Mouse (Mus musculus): ENCODE results near the gene 4933402D24Rik.
A peak's percentile ranks its signal among the peaks of the same experiment; 100 is the strongest.

4933402D24Rik gene

DNA sequence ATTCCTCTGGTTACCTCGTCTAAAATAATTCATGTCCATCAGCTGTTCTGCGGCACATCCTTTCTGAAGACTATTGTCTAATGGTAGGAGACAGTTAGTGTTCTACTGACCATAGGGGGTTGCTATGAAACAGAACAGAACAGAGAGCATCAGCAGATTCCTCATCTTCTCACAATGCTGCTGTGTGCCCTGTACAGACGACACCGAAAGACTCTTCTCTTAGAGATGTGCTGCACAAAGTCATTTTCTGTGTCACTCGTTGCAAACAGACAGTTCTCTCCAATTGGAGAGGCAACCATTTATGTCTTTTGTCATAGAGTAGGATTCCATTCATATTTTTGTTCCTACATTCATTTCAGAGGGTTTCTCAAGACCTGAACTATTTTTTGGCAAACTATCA lies at the start of gene 4933402D24Rik:
Gene 4933402D24Rik, minus strand, starts transcription at position 101 of the 400 bp plus-strand sequence.
- DNase-seq (ENCODE audit: low spot score in 2 of 2): no peak

DNA sequence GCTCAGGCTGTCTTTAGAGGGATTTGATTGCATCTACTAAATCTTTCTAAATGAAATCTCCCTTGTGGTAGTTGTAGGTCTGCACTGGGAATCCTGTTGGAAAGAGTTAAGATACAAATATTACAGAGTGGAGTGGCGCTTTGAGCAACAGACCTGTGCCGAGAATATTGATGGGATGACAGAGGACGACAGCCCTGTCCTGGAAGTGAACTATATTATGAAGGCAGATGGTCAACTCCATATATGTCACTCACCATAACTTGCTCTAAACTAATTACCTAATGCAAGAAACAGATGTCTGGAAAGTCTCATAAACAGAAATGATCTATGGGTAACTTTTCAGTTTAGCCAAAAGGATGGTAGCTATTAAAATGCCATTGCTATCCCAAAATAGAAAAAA lies 39.5 kb upstream of the 4933402D24Rik start:
- no peak for DNase-seq (ENCODE audit: low spot score in 2 of 2)

DNA sequence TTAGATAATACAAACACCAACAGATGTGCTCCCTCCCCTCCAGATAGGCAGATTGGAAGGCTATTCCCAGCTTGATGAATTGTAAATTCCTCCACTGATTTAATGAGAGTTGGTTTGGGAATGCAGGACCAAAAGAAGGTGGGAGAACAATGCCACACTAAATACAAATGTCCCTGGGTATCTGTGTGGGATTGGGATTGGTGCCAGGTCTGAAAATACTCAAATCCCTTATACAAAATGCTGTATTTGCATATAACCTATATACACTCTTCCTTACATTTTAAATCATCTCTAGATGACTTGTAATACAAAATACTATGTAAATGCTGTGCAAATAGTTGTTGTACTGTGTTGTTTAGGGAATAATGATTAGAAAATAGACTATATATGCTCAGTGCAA lies 36.0 kb upstream of the 4933402D24Rik start:
- DNase-seq (ENCODE audit: low spot score in 2 of 2): no peak

DNA sequence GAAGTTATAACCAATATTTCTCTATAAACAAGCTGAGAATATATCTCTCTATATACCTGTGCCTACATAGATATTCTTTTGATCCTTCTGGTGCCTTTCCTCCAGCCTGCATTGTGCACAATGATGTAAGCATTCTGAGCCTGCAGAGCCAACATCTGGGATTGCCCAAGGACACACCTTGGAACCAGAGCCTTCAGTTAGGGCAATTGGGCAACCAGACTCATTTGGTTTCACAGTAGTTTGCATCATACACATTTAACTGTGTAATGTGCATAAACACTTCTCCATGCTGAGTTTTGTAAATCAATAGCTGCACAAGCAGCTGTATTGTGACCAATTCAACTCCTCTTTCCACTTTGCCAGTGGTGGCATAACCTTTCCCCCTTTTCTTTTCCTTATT lies 25.3 kb upstream of the 4933402D24Rik start:
- no peak for DNase-seq (ENCODE audit: low spot score in 2 of 2)

DNA sequence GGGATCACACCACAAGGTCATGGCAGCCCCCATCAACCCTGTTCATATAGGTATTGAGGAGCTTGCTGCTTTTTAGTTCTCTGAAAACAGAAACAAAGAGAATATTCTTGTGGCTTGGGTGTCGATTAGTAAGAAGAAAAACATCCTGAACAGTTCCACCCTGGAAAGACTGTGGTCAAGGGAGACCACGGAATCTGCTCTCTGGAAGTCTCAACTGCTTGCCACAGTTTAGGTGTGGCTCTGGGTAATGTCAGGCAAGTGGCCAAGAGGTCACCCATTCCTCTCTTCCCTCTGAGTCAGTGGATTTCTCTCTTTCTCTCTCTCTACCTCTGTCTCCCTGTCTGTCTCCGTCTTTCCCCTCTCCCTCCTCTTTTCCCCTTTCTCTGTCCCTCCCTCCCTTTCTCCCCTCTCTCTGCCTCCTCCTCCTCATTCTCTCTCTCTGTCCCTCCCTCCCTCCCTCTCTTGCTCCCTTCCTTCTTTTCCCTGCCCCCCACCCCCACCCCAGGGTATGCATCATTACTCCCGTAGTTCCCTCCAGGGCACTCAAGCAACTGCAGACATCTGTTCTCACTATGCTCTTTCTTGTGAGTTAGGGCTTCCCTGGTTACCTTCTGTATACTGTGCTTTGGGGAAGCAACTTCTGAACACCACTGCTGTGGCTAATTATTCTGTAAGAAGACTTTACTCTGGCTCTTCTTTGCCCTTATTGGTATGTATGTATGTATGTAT lies 8.0 kb upstream of the 4933402D24Rik start:
- DNase-seq (ENCODE audit: low spot score in 2 of 2): no peak

DNA sequence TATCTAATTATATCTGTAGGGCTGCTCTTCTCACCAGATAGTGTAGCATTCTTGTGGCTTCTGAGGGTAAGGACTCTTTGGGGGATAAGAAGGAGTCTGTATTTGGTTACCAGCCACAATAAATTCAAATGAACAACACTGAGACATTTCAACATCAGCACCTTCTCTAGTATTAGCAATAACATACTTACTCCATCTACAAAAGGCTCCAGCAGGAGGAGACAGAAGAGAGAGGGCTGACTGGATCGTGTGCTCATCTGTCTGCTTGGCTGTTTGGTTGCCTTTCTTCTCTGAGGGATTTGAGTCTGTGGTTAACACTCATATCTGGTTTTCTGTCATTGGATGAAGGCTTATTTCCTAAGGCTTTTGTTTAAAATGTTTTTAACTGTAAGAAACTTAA lies 7.3 kb upstream of the 4933402D24Rik start:
- no peak for DNase-seq (ENCODE audit: low spot score in 2 of 2)

DNA sequence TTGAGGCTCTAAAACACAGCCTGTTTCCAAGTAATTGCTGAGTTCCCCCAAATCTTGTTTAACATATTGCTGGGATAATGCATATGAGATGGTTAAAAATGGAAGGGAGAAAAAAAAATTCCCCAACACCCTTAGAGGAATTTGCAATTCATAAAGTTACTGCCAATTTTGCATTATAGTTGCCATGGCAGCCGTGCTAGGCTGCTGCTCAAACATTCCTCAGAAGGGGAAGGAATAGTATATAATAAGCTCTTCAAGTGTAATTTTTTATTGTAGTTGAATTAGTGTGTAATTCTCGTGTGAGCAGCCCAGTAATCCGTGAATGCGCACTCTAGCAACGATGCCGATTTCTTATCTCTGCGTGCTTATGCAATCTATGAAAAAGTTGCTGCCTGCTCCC lies 1.2 kb upstream of the 4933402D24Rik start:
- DNase-seq (ENCODE audit: low spot score in 2 of 2): no peak

DNA sequence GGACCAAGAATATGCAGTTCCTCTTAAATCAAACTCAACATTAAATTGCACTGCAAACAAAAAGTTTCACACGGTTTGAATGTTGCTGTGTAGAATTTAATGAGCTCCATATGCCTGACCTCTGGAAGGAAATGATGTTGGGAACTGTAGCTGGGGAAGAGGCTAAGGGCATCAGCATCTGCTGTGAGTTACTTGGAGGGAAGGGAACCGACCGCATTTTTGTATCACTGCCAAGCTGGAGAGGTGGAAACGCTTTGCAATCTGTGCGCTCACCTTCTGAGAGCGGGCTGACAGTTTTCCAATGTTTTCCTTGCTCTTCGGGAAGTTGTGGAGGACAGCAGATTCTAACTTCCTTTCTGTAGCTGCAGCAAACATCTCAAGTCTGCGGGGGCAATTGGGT lies 955 bp downstream of the 4933402D24Rik start:
- no peak for DNase-seq (ENCODE audit: low spot score in 2 of 2)

DNA sequence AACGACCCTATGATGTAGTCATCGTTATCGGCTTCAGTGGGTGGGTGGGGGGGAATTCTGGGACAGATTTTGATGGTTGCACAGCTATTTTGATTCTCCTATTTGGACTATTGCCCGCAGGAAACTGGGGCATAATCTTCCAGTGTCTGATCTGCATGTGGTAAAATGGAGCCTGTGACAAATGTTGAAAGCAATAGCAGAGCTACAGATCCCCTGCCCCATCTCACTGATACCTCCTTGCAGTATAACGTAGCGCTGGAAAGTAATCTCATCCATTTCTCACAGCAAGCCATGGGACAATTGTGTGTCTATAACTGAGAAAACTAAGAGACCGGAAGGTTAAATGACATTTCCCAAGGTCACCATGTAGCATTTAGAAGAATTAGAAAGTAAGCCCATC lies 4.7 kb downstream of the 4933402D24Rik start:
- no peak for DNase-seq (ENCODE audit: low spot score in 2 of 2)

DNA sequence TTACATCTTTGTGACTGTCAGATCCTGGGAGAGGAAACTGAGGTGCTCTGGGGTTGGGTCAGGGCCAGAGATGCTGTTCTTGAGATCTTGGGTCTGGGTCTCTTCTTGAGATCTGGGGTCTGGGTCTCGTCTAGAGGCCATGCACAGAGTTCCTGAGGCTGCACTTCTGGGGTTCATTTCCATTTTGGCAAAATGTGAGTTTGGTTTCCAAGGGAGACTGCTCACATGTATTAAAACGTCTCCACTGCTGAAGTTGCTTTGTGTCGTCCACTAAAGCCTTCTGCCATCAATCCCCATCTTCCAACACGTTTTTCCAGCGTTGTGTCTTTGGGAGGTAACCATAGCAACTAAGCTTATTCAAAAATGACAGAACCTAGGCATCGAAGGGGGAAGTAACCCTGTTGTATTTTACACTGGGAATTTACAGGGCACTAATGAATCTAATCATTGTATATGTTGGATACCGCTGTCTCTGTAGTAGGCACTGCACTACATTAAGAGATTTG lies 5.1 kb downstream of the 4933402D24Rik start:
- no peak for DNase-seq (ENCODE audit: low spot score in 2 of 2)

DNA sequence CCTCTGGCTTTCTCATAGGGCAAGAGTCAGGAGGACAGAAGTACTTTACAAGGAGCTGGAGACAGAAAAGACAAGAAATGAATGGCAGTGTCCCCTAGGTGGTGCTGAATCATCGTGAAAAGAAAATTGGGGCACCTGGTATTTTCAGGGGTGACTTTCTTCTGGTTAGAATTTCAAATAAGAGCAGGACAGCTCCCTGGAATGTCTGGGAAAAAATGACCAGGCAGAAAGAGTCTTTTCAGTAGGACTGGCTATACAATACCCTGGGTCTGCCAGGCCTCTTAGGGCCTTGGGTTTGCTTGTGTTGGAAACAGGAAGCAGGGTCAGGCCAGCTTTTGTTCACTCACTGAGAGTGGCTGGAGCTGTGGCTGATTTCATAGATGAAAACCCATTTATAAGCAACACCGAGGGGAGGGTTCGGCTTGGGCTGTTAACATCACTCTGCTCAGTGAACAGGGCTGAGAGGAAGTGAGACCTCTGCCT lies 5.8 kb downstream of the 4933402D24Rik start:
- DNase-seq (ENCODE audit: low spot score in 2 of 2): no peak

DNA sequence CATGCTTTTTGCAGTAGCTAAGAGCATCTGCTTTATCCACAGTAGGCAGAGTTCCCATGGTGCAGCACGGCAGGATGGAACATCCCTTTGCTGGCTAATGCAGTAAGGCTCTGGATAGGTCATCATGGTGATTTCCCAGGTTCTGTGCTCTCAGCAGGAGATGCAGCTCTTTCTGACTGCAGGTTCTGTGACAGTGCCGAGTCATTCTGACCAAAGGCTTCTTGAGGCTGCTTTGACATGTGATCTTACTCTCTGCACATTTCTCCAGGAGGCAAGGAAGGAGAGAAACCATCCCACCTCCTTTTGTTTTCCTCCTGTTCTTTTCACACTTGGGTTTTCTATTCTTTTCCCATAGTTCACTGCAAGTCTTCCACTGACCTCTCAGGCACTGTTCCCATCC lies 13.1 kb downstream of the 4933402D24Rik start:
- DNase-seq (ENCODE audit: low spot score in 2 of 2): no peak

DNA sequence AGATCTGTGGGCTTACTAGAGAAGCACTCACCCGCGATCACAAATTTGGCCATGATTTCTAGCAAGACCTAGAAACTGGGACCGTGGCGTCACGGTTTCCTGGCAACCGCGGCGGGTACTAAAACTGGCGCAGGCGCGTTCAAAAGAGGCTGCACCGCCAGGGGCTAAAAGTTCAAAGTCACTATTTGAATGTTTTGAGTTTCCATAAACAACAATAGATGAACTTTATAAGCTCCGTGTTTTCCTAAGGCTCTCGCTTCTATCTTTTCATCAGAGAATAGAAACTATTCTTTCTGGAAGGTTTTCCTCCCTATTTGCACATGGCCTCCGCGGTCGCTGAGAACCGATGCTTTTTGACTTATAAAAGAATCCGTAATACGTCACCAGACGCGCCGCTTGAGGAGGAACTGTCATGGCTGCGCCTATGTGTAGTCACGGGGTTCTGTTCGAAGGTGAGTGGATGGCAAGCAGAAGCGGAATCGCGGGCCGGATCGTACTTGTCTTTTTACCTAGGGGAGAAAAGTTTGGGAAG lies 38.8 kb downstream of the 4933402D24Rik start, which contains the start of the genes Mdh1b and Fastkd2:
Gene Mdh1b, minus strand, starts transcription at position 79 of the 532 bp plus-strand sequence.
Gene Fastkd2, plus strand, starts transcription at position 375 of the 532 bp plus-strand sequence.
- peak; percentile 81 to 86 for DNase-seq (ENCODE audit: low spot score in 2 of 2)

DNA sequence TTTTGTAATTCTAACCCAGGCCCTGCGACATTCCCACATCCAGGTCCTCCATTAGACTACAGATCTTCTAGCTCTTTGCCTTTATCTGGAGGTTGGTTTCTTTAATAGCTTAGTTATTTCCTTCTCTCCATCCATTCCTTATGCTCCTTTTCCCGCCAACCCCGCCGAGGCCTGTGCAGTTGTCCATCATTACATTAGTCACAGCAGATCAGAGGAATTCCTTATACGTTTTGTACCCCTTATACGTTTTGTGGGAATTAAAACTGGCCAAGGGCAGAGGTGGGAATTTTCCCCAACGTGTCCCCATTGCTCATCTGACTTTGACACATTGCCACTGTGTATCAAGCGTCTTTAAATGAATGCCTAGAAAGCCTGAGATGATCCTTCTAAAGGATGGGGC lies 39.3 kb downstream of the 4933402D24Rik start:
- DNase-seq (ENCODE audit: low spot score in 2 of 2): no peak

DNA sequence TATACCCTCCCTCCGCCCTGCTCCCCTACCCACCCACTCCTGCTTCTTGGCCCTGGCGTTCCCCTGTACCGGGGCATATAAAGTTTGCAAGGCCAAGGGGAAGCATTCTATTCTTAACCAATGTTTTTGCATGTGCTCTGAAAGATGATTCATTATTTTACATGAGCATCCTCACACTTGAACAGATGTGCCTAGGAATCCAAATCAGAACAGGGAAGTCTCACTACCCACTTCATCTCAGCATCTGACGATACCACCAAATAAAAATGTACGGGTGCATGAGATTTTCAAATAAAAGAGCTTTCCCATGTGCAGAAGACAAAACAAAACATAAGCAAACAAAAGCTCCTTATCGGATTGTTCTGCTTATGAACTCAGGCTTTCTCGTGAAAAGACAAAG lies 48.9 kb downstream of the 4933402D24Rik start:
- DNase-seq (ENCODE audit: low spot score in 2 of 2): no peak

DNA sequence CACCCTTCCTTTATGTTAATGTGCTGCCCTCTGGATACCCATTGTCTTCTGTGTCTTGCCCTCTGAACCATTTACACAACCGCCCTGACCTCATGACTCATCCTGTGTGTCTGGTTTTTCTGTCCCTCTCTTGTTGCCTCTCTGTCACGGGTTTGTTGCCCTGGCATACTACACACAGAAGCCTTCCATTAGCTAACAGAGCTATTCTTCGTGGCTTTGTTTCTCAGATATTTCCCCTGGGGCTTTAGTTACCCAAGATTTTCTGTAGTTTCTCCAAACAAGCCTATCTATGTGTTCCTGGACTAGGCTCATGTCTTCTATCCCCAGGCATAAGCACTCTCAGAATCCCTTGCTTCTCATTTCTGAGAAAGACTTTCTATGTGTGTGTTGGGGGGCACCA lies 60.2 kb downstream of the 4933402D24Rik start:
- no peak for DNase-seq (ENCODE audit: low spot score in 2 of 2)

DNA sequence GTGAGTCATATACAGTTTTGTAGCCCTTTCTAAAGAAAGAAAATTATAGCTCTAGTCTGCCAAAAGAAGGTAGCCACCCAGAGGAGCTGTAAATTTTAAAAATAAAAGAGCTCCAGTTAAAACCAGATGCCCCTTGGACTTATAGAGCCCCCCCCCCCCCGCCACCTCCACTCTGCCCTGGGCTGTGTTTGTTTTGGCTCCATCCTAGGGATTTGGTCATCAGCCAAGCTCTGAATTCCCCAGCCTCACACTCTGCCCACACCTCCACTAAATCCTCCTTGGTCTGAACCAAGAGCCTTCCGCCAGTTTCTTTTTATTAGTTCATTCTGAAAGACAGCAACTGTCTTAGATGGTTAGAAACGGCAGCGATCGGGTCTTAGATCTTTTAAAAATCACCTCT lies 63.3 kb downstream of the 4933402D24Rik start:
- DNase-seq (ENCODE audit: low spot score in 2 of 2): no peak

Data from natural killer cell, adult 2 months (primary cell).